Mouse (Mus musculus): ENCODE data around the gene Pgap1. TPM values are rescaled to one million over a fixed set of nuclear protein-coding genes. Genes with fewer than 3 reads are reported as not detected.

The Pgap1 gene
- 10 to 100 TPM; 34.2 to 34.6 TPM for total RNA-seq (2021)
- long read RNA-seq, experiment 1, partial matches to known transcripts, result 1 of 5 reads
- long read RNA-seq, experiment 1, other reads (novel, unspliced or antisense), result 4 of 5 reads
- long read RNA-seq, experiment 2, full-length matches to known transcripts, result 3 of 9 reads
- long read RNA-seq, experiment 2, partial matches to known transcripts, result 0 of 9 reads
- long read RNA-seq, experiment 2, other reads (novel, unspliced or antisense), result 6 of 9 reads

DNA sequence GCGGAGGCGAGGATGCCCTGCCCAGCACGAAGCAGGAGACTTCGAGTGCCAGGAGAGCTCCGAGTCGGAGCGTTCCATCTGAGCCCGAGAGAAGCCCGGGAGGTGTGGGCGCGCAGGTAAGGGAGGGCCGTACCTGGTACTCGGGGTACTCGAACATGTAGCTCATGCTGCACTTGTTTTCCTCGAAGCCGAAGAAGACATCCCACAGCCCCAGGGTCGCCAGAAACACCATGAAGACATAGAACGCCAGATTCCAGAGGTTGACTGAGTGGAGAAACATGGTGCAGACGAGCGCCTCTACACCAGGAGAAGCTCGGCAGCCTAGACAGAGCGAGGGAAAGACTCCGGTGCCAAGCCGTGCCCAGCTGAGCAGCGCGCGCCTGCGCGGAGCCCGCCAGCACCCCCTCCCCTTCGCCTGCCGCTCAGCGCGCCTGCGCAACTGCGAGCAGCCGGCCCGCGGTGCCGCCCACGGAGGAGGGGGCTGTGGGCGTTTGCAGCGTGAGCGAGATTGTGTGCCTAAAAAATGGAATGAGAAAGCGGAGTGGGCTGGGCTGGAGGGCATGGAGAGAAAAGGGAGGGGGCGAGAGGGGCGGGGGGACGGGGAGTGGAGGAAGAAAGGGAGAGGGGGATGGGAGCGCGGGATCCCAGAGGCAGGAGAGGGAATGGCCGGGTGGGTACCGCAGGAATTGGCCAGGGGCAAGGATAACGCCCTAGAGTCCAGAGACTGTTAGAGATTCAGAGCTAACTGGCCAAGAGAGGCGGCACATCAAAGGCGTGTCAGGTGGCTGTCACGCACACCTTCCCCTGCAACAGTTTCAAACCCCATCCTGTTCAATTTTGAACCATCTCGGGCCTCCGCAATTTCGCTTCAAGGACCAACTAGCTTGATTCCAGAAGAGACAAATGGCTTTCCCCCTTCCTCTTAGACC lies at the start of gene Pgap1:
TSS of gene Pgap1 (minus strand) at position 384 of the 929 bp plus-strand sequence.
- peak; percentile 89 to 94 for DNase-seq (ENCODE audit: low spot score in 2 of 2)

DNA sequence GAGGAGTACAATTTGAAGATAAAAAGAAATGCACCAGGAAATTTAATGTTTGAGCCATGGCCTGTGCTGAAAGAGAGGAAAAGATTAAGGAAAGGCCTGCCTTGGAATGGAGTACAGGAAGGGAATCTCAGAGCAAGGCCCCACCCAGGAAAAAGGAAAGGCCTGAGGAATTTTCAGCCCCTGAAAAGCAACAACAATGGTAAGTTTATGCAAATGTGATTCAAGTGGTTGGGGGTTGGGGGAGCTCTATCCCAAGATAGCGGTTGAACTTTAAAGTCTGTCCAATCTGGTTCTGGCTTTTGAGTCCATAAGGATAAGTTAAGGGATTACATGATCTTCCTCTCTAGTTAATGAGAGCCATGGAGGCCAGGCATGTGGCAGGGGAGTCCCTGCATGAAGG lies 49.5 kb upstream of the Pgap1 start:
- DNase-seq (ENCODE audit: low spot score in 2 of 2), result no peak

DNA sequence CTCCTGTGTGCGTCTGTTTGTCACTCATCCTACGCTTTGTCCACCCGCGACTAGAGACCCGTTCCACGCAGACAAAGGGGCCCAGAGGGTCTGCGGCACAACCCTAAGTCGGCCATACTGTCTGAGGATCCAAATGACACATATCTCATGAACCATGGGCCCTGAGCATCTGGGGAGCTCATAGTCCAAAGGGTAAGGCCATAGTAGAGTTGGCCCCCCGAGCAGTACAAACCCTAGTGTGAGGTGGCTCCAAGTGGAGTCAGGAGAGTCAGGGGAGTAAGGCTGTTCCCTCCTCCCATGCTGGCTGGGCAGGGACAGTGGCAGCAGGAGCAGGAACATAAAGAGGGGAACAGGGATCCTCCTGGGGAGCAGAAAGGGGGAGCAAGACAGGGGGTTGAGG lies 44.2 kb upstream of the Pgap1 start:
- no peak for DNase-seq (ENCODE audit: low spot score in 2 of 2)

DNA sequence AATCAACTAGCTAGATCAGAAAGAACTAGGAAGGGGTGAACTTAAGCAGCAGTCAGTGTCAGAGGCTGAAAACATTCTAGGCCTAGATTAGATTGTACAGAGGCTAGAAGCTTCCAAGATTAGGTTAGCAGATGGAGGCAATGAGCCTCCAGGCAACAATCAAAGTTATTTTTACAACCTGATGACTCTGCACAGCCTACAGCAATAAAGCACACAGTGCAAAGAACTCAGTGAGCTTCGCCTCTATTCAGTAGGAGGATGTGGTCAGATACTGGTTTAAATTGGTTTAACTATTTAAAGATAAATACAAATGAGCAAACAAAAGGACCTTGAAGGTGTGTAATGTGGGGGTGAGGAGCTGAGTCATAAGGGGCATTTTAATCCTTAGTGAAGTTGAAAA lies 42.8 kb upstream of the Pgap1 start:
- no peak for DNase-seq (ENCODE audit: low spot score in 2 of 2)

DNA sequence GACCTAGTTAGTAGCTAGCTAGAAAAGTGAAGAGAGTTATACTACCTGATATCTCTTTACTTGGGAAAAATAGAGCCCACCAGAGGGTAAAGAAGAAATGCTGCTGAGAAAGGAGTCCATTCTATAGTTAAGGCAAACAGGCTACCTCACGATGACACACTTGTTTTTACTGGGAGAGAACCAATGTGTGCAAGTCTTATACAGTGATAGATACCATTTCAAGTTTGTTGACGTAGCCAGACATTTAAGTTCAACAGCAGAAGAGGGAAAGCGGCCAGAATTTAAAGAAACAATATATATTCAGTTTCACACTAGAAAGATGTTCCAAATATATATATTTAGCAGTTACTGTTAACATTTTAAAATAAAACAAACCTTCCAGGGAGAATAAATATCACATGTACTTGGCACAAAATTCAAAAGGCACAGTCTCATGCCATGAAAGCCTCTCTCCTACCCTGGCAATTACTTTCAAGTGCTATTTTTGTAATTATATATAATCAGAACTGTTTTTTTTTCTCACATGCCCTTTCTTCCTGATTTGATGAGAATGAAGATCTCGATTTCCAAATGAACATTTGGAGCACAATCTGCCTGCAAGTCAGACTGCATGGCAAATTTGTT lies 40.2 kb upstream of the Pgap1 start:
- DNase-seq (ENCODE audit: low spot score in 2 of 2), result peak in 1 of 2 experiments; percentile 49

DNA sequence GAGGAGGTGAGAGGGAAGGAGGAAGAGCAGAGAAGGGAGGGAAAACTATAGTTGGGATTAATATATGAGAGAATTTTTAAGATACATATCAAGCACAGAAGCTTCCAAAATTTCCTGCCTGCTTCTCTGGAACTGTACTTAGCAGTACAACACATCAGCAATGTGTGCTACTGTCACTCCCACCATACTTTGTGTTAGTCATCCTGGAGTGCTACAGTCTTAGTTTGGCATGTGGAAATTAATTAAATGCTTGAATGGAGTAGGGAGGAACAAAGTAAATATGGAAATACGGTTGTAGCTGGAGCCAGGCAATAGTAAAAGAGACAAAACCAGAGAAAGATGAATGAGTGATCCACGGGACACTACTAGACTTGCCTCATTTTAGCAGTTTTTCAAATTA lies 38.7 kb upstream of the Pgap1 start:
- DNase-seq (ENCODE audit: low spot score in 2 of 2), result peak in 1 of 2 experiments; percentile 38

DNA sequence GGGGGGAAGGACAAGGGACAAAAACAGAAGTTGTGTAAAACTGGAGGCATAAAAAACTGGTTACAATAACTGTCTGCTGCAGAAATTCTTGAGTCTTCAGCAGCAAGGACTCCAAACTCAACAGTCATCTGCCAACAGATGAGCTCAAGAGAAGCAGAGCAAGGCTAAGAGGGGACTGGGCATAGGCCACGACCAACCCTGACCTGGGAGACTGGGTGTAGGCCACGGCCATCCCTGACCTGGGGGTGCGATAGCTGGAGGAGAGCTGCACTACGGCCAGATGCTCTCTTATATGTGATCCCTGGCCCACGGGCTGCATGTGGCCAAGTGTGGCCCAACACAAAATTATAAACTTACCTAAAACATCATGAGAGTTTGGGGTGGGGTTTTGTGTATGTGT lies 29.6 kb upstream of the Pgap1 start:
- no peak for DNase-seq (ENCODE audit: low spot score in 2 of 2)

DNA sequence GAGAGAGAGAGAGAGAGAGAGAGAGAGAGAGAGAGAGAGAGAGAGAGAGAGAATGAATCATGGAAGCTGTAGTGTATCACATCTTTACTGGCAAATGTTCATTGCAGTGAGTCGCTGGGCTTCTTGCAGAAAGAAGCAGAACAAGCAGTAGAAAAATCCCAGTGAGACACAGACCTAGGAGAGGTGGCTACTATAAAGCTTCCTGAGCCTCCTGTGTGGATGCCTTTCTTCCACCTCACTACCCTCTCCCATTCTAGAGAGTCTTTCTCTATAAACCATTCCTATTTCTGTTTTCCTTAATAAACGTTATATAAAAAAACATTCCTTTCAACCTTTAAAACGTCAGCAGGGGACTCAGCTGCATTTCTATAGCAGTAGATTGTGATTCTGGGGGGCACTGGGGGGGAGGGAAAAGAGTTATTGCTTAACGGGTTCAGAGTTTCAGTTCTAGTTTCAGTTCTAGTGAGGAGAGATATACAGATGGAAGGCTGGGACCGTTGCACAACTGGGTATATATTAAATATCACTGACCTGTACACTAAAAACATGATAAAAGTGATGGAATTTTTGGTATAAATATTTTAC lies 28.6 kb upstream of the Pgap1 start:
- DNase-seq (ENCODE audit: low spot score in 2 of 2), result no peak

DNA sequence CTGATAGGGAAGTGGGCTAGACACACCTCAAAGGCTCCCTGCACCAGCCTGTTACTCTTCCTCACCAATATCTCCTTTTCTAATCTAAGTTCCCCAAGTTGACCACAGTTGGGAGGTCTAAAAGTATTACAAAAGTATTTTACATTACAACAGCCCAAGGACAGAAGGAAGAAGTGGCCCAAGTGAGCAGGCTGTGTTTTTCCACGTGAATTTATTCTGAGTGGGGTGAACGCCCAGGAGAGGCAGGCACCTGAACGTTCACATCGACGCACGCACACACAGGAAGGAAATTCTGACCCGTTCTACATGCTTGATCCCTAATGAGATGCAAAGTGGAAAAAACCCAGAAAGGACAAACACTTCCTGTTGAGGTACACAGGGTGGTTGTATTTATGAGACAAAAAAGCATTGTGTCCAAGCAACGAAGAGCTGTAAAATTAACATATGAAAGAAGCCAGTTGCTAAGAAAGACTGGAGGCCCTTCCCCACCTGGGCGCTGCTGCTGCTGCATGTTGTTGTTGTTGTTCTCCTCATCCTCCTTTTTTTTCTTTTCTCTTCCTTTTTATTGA lies 27.9 kb upstream of the Pgap1 start:
- no peak for DNase-seq (ENCODE audit: low spot score in 2 of 2)

DNA sequence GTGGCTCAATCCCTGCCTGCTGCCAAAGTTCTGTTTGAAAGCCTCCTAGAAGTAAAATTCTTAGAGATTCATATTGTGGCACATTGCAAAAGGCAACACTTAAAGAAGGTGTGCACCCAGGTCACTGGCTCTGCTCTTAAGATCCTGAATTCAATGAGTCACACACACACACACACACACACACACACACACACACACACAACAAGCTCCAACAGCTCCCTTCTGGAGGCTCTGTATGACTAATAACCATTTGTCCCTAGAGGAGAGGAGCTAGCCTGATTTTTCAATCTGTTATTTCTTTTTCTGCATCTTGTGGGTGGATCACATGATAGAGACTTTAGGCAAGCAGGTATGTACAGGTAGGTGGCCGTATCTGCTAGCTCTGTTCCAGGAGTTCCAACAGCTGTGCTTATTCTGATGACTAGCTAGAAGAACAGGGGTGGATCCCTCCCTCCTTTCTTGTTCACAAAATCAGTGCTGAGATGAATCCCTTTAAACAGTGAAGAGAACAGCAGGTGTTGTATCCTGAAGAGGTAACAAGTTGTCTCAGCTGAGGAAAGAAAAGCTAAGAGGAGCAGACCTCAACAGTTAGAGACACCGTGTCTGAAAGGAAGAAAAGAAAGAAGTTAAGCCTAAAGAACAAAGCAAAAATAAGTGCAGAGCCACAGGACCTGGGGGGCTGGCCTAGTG lies 27.2 kb upstream of the Pgap1 start:
- DNase-seq (ENCODE audit: low spot score in 2 of 2), result peak; percentile 14 to 23

DNA sequence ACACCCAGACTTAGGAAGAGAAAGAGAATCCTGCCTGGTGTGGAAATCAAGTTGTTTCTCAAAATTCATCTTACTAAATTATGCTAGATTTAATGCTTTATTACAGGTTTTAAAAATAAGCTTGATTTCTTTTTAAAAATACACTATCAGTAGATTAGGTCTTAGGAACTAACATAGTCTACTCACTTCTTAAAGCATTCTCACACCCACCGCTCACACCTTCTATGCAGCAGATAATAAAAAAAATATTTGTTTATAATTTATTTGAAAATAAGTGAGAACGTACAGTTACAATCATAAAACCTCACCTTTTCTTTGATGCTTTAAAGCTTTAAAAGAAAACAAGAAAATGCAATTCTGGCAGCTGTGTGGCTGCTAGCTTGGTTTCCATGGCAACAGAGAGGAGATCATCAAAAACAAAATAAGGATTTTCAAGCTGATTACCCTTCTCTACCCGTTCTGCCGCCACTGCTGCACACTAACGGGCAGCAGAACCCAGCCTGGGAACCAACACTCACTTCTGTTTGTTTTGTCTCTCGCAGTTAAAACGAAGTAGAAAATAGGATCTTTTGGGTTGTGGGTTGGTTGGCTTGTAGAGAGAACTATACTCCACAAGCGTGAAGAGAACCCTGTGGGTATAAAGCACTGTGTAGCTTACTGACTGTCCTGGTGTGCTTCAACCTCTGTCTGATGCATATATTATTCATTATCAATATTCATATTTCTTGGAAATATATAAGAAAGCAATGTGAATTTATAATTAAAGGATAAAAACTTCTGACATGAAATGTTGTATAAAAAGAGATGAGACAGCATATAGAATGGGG lies 21.1 kb upstream of the Pgap1 start:
- DNase-seq (ENCODE audit: low spot score in 2 of 2), result peak; percentile 16 to 42

DNA sequence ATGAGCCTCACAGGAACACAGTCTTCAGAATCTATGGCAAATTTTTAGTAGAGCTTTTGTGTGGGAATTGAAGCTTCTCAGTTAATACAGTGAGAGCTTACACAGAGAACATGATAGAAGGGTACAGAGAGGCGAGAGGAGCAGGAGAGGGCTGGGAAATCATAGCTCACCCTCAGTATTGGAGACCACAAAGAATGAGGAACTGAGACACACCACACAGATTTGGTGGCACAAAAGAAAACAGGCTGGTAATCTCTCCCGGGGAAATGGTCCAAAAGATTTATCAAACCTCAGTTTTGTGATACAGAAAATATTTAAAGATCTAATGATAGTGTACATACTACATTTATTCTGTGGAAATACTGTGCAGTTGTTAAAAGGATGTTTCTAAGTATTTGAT lies 11.6 kb upstream of the Pgap1 start:
- no peak for DNase-seq (ENCODE audit: low spot score in 2 of 2)

DNA sequence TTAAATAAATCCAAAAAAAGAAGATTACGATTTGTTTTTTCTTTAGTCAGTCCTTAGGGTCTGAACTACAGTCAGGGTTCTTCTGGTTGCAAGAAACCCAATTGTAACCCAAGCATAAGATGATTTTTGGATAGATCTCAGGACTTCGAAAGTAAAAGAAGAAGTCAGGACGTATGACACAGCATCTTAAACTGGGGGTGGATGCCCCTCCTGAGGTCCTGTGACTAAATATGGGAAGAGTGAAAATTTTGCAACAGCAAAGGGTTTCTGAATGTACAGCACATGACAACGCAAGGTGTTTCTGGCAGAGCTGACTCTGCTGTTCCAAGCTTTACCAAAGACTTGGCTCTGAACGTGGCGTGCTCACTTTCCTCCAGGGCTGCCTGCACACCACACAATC lies 6.4 kb upstream of the Pgap1 start:
- DNase-seq (ENCODE audit: low spot score in 2 of 2), result no peak

DNA sequence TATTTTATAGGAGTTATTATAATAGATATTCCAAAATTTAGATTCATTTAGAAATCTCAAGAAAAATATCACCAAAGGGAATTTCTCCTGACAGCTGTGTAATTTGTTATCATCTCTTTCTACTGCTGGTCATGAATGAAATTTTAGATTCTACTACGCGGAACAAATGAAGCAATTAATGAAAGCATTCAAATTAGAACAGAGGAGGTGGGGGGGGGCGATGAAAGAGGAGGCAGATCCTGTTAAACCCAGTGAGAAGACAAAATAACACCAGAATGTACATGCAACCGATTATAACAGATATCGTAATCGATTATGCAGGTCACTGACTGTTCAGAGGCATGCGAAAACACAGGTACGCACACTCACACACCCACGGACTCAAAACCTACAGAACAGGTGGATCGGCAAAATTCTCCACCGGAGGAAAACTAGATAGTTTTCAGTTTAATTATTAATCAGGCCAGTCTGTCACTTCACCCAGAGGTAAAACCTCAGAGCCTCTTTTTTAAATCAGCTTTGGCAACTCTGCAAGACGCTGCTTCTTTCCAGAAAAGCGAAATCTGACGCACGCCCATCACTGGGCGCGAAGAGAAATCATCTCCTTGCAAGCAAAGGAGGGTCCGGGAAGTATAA lies 780 bp downstream of the Pgap1 start:
- peak in 1 of 2 experiments; percentile 9 for DNase-seq (ENCODE audit: low spot score in 2 of 2)

DNA sequence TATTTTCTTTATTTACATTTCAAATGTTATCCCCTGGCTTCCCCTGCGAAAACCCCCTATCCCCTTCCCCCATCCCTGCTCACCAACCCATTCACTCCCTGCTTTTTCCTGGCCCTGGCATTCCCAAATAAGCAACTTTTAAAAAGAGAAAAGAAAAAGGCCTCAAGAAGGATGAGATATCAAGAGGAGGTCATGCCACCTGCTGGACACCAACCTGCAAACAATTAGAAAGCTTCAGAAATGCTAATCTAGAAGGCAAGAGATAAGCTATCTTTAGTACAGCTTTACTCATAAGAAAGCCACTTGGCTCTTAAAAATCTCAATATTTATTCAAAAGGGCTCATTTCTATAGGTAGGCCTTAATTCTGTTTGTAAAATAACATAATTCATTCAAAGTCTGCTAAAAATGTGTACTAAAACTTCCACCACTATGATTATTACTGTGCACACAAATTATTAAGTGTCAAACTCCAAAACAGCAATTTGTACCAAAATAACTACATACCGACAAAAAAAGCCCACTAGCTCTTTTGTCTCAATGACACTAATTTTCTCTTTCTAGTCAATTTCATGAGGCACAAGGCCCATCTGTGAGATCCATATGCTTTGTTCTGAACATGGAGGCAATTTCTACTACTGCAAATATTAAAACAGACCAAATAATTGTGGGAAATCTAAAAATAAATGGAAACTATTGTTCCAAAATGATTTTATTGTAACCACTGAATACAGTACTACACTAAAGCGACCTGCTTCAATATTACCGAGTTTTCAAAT lies 1.9 kb downstream of the Pgap1 start:
- peak in 1 of 2 experiments; percentile 55 for DNase-seq (ENCODE audit: low spot score in 2 of 2)

DNA sequence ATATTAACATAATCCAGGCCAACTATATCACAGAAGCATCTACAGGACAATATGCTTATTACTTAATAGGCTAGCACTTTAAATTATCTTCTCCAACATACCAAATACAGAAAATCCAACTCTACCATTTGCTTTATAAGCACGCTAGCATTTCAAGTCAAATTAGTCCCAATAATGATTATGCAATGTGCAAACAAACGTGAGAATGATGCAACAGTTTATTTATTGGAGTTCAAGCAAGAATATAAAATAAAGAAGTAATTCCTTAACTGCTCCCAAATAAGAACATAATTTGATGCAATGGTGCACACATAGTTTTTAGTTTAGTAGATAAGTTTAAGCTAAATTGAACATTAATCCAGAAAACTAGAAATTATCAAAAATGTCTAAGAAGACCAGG lies 4.9 kb downstream of the Pgap1 start:
- DNase-seq (ENCODE audit: low spot score in 2 of 2), result no peak

DNA sequence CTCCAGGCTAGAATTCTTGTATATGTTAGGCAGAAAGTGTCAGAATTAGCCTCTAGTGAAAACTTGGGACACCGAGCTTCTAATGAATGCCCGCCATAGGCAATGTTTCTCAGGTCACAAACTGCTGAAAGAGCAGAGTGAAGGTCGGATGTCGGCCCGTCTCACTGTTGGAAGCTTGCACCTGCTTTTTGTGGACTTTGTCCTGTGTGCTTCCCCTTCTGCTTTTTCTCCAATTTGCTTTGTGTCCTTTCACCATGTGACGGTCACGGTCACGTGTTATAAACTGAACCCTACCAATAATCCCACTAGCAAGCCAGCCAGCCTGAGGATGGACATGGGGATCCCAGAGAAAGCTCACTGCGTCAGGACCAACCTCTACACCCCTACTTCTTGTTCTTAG lies 12.3 kb downstream of the Pgap1 start:
- no peak for DNase-seq (ENCODE audit: low spot score in 2 of 2)

DNA sequence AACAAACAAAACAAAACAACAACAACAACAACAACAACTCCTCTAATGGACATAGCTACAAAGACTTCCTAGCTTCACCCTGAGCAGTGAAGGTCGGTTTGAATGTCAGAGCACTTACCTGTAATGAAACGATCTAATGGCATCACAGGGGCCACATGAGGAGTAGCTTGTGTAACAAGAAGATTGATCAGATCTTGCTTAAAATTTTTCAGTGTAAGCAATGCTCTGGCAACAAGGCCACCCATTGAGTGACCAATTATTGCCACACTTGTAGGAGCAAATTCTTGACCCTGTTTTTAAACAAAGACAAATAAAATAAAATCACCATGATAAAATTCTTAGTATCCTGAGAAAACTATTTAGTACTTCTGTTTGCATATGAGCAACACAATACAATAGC lies 14.6 kb downstream of the Pgap1 start:
- no peak for DNase-seq (ENCODE audit: low spot score in 2 of 2)

DNA sequence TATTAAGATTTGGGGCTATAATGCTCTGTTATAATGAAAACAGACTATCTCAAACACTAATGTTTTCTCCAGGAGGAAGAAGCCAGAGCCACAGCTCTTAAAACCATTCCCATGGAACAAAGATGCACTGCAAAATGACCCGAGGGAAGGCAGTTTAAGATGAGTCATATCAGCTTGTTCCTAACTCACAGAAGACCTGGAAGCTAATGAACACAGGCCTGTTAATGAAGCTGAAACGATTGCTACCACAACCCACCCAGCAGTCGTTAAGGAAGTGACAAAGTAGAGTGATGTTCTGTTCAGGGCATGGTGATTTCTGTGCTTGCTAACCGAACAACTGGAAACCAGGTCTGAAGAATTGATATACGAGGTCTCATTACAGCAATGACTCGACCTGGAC lies 26.3 kb downstream of the Pgap1 start:
- no peak for DNase-seq (ENCODE audit: low spot score in 2 of 2)
